Mouse (Mus musculus): ENCODE results near the gene Gsta2.
"Not testable (repeated sequence)": the region's sequence is repeated elsewhere in the genome, so short reads cannot be mapped to it uniquely, and the experiment has no call there.

Gene Gsta2

GRCm38 (mm10) chr9:78355611-78356010 lies at the start of gene Gsta2:
Gene Gsta2, minus strand, starts transcription at chr9:78355788.
- DNase-seq (ENCODE audit: low spot score), result no peak

GRCm38 (mm10) chr9:78401596-78401995 lies 46.0 kb upstream of the Gsta2 start:
- DNase-seq (ENCODE audit: low spot score), result no peak

GRCm38 (mm10) chr9:78400570-78400969 lies 45.0 kb upstream of the Gsta2 start:
- DNase-seq (ENCODE audit: low spot score), result no peak

GRCm38 (mm10) chr9:78396517-78396916 lies 40.9 kb upstream of the Gsta2 start:
- DNase-seq (ENCODE audit: low spot score), result no peak

GRCm38 (mm10) chr9:78395630-78396351 lies 40.2 kb upstream of the Gsta2 start, which contains the start of gene Ddx43:
Gene Ddx43, plus strand, starts transcription at chr9:78395777.
- peak; percentile 25 for DNase-seq (ENCODE audit: low spot score)

- DNase-seq (ENCODE audit: low spot score), result no peak
These were observed 39.6 kb upstream of the Gsta2 start for GRCm38 (mm10) chr9:78395244-78395629.

GRCm38 (mm10) chr9:78394602-78395001 lies 39.0 kb upstream of the Gsta2 start:
- DNase-seq (ENCODE audit: low spot score), result no peak

- DNase-seq (ENCODE audit: low spot score), result no peak
These were observed 38.2 kb upstream of the Gsta2 start for GRCm38 (mm10) chr9:78393741-78394140.

- no peak for DNase-seq (ENCODE audit: low spot score)
These were observed 34.4 kb upstream of the Gsta2 start for GRCm38 (mm10) chr9:78389981-78390380.

GRCm38 (mm10) chr9:78386947-78387346 lies 31.4 kb upstream of the Gsta2 start:
- DNase-seq (ENCODE audit: low spot score), result no peak

GRCm38 (mm10) chr9:78385893-78386292 lies 30.3 kb upstream of the Gsta2 start:
- no peak for DNase-seq (ENCODE audit: low spot score)

GRCm38 (mm10) chr9:78378113-78378785 lies 22.7 kb upstream of the Gsta2 start, which contains the start of gene Ooep:
Gene Ooep, minus strand, starts transcription at chr9:78378725.
- DNase-seq (ENCODE audit: low spot score), result no peak

GRCm38 (mm10) chr9:78377546-78377945 lies 22.0 kb upstream of the Gsta2 start:
- no peak for DNase-seq (ENCODE audit: low spot score)

GRCm38 (mm10) chr9:78375486-78375885 lies 19.9 kb upstream of the Gsta2 start:
- DNase-seq (ENCODE audit: low spot score), result no peak

- DNase-seq (ENCODE audit: low spot score), result no peak
These were observed 19.3 kb upstream of the Gsta2 start for GRCm38 (mm10) chr9:78374885-78375389.

GRCm38 (mm10) chr9:78374397-78374796 lies 18.8 kb upstream of the Gsta2 start:
- DNase-seq (ENCODE audit: low spot score), result no peak

- DNase-seq (ENCODE audit: low spot score), result no peak
These were observed 17.4 kb upstream of the Gsta2 start for GRCm38 (mm10) chr9:78372827-78373504.

GRCm38 (mm10) chr9:78371441-78371840 lies 15.9 kb upstream of the Gsta2 start:
- DNase-seq (ENCODE audit: low spot score), result no peak

- no peak for DNase-seq (ENCODE audit: low spot score)
These were observed 14.2 kb upstream of the Gsta2 start for GRCm38 (mm10) chr9:78369786-78370185.

GRCm38 (mm10) chr9:78369349-78369748 lies 13.8 kb upstream of the Gsta2 start:
- no peak for DNase-seq (ENCODE audit: low spot score)

- no peak for DNase-seq (ENCODE audit: low spot score)
These were observed 13.2 kb upstream of the Gsta2 start for GRCm38 (mm10) chr9:78368671-78369293.

GRCm38 (mm10) chr9:78367959-78368358 lies 12.4 kb upstream of the Gsta2 start, which contains the start of gene Dppa5a:
Gene Dppa5a, minus strand, starts transcription at chr9:78368177.
- not testable (repeated sequence) for DNase-seq (ENCODE audit: low spot score)

Measured in urinary bladder, postnatal 25 days (tissue).